Mouse (Mus musculus): Measurements from ENCODE around the gene C1galt1. TPM values are rescaled to one million over a fixed set of nuclear protein-coding genes. Genes with fewer than 3 reads are reported as not detected.

The C1galt1 gene
- polyA plus RNA-seq, 1 experiment from 2014 or later = 3.7 TPM

DNA sequence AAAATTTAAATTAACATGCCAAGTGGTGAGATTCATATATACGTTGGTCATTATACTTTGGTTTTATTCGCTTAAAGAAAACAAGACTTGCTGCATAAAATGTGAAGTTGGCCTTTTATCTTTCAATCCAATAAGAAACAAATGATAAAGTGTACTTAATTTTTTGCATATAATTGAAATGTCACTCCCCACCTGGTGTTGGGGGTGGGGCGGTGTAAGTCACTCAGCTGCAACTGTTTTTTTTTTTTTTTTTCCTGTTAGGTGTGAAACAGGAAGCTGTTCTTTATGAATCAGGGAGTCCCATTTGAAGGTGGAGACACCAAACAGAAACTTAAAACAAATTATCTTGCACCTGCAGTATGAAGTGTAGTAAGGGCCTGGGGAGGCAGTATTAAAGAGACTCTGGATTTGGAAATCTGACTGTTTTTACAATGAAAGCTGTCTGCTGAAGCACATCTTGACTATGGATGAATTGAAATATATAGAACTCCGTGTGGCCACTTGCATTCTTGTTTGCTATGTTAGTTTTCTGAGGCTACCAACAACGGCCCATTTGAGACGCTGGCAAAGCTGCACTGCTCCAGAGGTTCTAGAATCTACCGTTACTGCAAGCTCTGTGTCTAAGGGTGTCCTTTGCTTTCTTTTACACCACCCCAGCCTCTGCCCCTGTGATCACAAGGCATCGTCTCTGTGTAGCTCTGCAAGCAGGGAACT lies 2.2 kb downstream of the C1galt1 start:
- H3K27ac ChIP-seq = no peak overlapping the region
- no peak overlapping the region for H3K4me3 ChIP-seq
- 79% methylated on average over 8 of the region's 8 CpGs for WGBS
- H3K9me3 ChIP-seq = no peaks in the 10 kb centered on the region
- no peak overlapping the region for H3K9ac ChIP-seq
- H3K4me1 ChIP-seq = peaks cover 12% of the 10 kb centered on the region
- no peaks in the 10 kb centered on the region for H3K36me3 ChIP-seq
- ATAC-seq (ENCODE audit: insufficient number of reproducible peaks, insufficient read depth, low FRiP score, low TSS enrichment) = no peak
- H3K27me3 ChIP-seq = no peaks in the 10 kb centered on the region
- H3K4me2 ChIP-seq (replicated peaks) = peak overlapping the region; percentile 7; the same call in 1 of the 2 replicates

DNA sequence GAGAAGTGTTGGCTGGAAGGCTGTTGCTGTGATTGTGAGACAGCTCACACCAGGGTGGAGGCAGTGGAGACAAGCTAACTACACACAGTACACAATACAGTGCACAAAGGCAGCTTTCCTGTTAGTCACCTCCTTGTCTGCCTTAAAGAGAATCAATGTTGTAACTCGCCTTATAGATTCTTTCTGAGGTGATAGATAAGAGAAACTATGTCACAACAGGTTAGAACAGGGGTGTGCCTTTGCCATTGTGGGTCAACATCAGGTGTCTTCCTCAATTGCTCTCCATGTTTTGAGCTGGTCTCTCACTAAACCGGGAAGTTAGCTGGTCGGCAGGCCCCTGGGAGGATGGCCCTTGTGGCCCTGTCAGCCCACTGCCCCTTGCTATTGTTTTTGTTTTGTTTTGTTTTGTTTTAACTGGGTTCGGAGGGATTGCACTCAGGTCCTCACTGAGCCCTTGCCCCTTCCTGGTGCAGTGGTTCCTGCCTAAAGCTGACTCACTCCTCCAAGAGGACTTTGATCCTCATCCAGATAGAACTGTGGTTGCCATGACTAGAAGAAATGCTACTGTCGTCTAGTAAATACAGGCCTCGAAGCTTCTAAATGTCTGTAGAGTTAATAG lies 3.4 kb downstream of the C1galt1 start:
- WGBS = 71% methylated on average over 6 of the region's 6 CpGs
- H3K4me1 ChIP-seq = peaks cover 12% of the 10 kb centered on the region
- H3K4me2 ChIP-seq (replicated peaks) = no peak overlapping the region
- H3K27ac ChIP-seq = no peak overlapping the region
- H3K9ac ChIP-seq = no peak overlapping the region
- no peak overlapping the region for H3K4me3 ChIP-seq
- H3K27me3 ChIP-seq = no peaks in the 10 kb centered on the region
- no peak for ATAC-seq (ENCODE audit: insufficient number of reproducible peaks, insufficient read depth, low FRiP score, low TSS enrichment)
- H3K36me3 ChIP-seq = no peaks in the 10 kb centered on the region
- no peaks in the 10 kb centered on the region for H3K9me3 ChIP-seq

DNA sequence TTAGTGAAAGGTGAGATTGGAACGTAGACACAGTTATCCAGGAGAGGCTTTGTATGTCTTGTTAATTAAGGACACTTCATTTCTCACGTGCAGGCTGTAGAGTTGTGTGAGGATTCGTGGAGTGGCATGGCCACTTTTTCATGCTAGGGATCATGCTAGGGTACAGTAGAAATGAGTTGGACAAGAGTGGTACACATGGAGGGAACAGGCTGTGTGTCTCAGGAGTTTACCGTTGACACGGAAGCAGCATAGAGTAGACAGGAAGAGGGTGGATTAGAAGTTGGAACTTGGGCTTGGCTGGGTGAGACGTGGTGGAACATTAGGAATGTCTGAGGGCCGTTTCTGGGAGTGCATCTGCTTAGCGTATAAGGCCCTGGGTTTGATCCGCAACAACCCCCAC lies 4.1 kb downstream of the C1galt1 start:
- Histone ChIP-seq H3K4me2 (replicated peaks) (no peak overlapping the region), H3K4me1 (peaks cover 12% of the 10 kb centered on the region), H3K36me3 (no peaks in the 10 kb centered on the region), H3K27ac (no peak overlapping the region), H3K9ac (no peak overlapping the region), H3K9me3 (no peaks in the 10 kb centered on the region), H3K4me3 (no peak overlapping the region), H3K27me3 (no peaks in the 10 kb centered on the region)
- no peak for ATAC-seq (ENCODE audit: insufficient number of reproducible peaks, insufficient read depth, low FRiP score, low TSS enrichment)
- WGBS = 83% methylated on average over 9 of the region's 9 CpGs

DNA sequence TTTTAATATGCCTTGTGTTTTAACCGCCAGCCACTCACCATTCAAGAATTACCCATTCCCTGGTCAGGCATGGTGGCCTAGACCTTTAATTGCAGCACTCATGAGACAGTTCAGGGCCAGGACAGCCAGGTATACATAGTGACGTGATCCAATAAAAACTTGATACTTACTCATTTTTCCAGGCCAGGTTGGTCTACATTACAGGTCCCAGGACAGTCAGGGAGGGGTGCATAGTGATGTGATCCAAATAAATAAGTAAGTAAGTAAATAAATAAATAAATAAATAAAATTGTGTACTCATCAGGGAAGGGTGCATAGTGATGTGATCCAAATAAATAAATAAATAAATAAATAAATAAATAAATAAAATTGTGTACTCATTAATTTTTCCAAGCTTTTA lies 6.4 kb downstream of the C1galt1 start:
- H3K4me2 ChIP-seq (replicated peaks) = no peak overlapping the region
- H3K9me3 ChIP-seq = no peaks in the 10 kb centered on the region
- H3K9ac ChIP-seq = no peak overlapping the region
- H3K27me3 ChIP-seq = no peaks in the 10 kb centered on the region
- no peaks in the 10 kb centered on the region for H3K36me3 ChIP-seq
- no peak overlapping the region for H3K27ac ChIP-seq
- WGBS = 87% methylated on average over 2 of the region's 2 CpGs
- no peak overlapping the region for H3K4me3 ChIP-seq
- H3K4me1 ChIP-seq = peaks cover 12% of the 10 kb centered on the region
- no peak for ATAC-seq (ENCODE audit: insufficient number of reproducible peaks, insufficient read depth, low FRiP score, low TSS enrichment)

DNA sequence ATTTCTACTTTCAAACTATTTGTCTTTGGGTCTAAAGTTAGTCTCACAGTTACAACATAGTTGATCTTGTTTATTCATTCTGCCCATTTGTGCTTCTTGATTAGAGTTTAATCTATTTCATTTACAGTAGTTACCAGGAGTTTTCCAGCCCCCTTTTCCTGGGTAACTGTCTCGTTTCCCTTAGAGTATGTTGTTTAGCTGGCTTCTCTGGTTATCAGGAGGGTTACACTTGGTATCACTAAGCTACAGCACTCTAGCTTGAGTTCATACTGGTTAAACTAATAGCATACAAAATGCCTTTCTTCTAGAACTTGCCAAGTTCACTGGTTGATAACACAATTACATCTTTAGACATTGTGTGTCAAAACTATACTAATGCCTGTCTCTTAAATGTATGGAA lies 8.3 kb downstream of the C1galt1 start:
- ATAC-seq (ENCODE audit: insufficient number of reproducible peaks, insufficient read depth, low FRiP score, low TSS enrichment) = no peak
- Histone ChIP-seq H3K27me3 (no peaks in the 10 kb centered on the region), H3K4me1 (peaks cover 4% of the 10 kb centered on the region; the same call in 1 of the 2 replicates), H3K4me3 (no peak overlapping the region), H3K36me3 (no peaks in the 10 kb centered on the region), H3K9me3 (no peaks in the 10 kb centered on the region), H3K27ac (no peak overlapping the region), H3K4me2 (replicated peaks) (no peak overlapping the region), H3K9ac (no peak overlapping the region)
- 48% methylated on average over 1 of the region's 1 CpGs for WGBS

DNA sequence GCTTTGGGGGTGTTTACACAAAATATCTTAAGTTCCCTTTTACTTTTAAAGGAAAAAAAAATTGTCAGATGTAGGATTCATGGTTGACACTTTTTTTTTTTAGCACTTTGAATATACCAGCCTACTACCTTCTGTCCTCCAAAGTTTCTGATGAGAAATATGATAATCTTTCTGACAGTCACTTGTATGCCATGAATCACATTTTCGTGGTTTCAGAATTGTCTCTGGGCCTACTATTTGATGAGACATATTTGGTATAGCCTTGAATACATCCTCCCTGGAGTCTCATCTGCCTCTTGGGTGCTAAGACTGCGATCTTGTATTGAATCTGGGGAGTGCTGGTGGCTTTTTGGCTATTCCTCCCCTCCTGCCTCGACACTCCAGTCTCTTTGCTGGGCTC lies 8.8 kb downstream of the C1galt1 start:
- H3K27ac ChIP-seq = no peak overlapping the region
- 0 out of 2 replicates have a peak, but pooled peaks cover 3% of the 10 kb centered on the region for H3K4me1 ChIP-seq
- H3K27me3 ChIP-seq = no peaks in the 10 kb centered on the region
- no peak overlapping the region for H3K4me3 ChIP-seq
- ATAC-seq (ENCODE audit: insufficient number of reproducible peaks, insufficient read depth, low FRiP score, low TSS enrichment) = no peak
- no peaks in the 10 kb centered on the region for H3K36me3 ChIP-seq
- 74% methylated on average over 3 of the region's 3 CpGs for WGBS
- no peak overlapping the region for H3K4me2 ChIP-seq (replicated peaks)
- H3K9ac ChIP-seq = no peak overlapping the region
- H3K9me3 ChIP-seq = no peaks in the 10 kb centered on the region

DNA sequence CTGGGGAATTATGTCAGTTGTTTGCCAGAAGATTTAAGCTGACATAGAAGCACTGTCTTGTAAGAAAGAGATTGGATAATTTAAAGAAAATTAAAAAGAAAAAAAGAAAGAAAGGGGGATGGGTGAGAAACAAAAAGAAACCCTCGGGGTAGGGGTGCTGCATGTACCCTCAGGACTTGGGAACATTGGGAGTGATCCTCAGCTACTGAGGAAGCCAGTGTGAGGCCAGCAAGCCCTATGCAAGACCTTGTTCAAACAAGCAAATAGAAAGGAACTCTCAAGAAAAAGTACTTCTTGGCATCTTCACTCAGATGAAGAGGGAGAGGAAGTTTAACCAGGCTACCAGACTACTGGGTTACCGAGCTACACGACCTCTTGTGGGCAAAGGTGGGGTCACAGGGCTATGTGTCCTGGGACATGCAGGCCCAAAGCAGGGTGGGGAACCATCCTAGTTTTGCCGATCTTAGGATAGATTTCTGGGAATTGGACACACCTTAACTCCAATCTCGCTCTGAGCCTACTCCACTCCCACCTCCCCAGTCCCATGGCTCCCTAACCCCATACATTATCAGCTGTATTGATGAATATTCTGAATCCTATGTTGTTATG lies 12.1 kb downstream of the C1galt1 start:
- H3K27me3 ChIP-seq = no peaks in the 10 kb centered on the region
- H3K36me3 ChIP-seq = no peaks in the 10 kb centered on the region
- H3K9me3 ChIP-seq = no peaks in the 10 kb centered on the region
- H3K9ac ChIP-seq = no peak overlapping the region
- H3K4me1 ChIP-seq = 0 out of 2 replicates have a peak, but pooled peaks cover 3% of the 10 kb centered on the region
- no peak overlapping the region for H3K4me2 ChIP-seq (replicated peaks)
- H3K4me3 ChIP-seq = no peak overlapping the region
- WGBS = 67% methylated on average over 5 of the region's 5 CpGs
- no peak for ATAC-seq (ENCODE audit: insufficient number of reproducible peaks, insufficient read depth, low FRiP score, low TSS enrichment)
- no peak overlapping the region for H3K27ac ChIP-seq

DNA sequence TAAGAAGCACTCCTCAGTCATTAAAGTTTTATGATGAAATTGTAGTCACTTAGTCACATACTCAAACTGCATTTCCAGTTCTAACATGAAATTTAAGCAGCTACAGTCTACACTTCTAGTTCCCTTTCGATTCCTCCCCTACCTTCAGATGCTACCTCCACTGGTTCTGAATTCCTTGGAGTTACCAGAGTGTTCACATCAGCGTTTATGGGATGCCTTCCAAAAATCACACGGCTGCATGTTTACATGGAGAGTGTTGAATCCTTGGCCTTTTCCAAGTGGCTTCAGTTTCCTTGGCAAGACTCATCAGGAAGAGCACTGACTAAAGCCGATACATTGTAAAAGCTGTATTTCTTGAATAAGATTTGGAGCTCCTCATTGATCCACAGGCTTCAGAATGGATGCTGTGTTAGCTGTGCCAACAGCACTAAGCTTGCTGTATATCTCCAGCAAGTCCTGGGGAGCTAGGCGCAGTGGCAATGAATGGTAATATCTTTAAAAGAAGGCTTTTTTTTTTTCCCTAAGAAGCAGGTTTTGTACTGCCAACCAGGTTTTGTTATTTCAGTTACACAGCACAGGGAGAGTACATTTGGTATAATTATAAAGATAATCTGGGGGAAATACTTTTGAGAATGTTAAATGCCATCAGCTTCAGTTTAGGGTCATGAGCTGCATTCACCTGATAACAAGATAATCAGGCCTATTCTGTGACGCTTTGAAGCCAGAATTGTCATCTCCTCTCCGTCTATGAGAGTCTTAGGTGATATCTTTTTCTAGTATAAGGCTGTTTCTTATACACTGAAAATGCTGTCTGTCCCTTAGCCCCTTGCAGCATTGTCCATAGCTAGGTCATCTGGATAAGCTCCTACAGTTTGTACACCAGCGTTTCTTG lies 13.0 kb downstream of the C1galt1 start:
- WGBS = 83% methylated on average over 8 of the region's 8 CpGs
- ATAC-seq (ENCODE audit: insufficient number of reproducible peaks, insufficient read depth, low FRiP score, low TSS enrichment) = no peak
- no peak overlapping the region for H3K27ac ChIP-seq
- H3K4me3 ChIP-seq = no peak overlapping the region
- no peaks in the 10 kb centered on the region for H3K36me3 ChIP-seq
- H3K4me1 ChIP-seq = 0 out of 2 replicates have a peak, but pooled peaks cover 3% of the 10 kb centered on the region
- H3K9me3 ChIP-seq = no peaks in the 10 kb centered on the region
- no peaks in the 10 kb centered on the region for H3K27me3 ChIP-seq
- H3K9ac ChIP-seq = no peak overlapping the region
- H3K4me2 ChIP-seq (replicated peaks) = no peak overlapping the region

DNA sequence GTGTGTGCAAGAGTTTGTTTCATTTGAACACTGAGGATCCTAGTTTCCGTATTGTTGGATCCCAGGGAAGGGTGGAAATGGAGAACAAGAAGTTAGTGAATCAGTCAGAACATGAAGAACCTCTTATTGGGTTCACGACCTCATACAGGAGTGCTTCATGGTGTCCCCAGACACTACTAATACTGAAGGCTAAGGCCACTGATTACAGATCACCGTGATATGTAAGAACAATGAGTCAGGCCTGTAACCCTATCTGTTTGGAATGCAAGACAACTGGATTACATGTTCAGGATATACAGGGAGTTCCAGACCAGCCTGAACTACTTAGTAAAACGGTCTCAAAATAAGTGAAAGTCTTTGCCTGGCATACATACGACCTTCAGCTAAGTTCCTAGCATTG lies 13.9 kb downstream of the C1galt1 start:
- no peak overlapping the region for H3K27ac ChIP-seq
- H3K9me3 ChIP-seq = no peaks in the 10 kb centered on the region
- 53% methylated on average over 5 of the region's 5 CpGs for WGBS
- H3K9ac ChIP-seq = no peak overlapping the region
- H3K36me3 ChIP-seq = no peaks in the 10 kb centered on the region
- H3K27me3 ChIP-seq = no peaks in the 10 kb centered on the region
- H3K4me2 ChIP-seq (replicated peaks) = no peak overlapping the region
- H3K4me3 ChIP-seq = no peak overlapping the region
- 0 out of 2 replicates have a peak, but pooled peaks cover 3% of the 10 kb centered on the region for H3K4me1 ChIP-seq
- ATAC-seq (ENCODE audit: insufficient number of reproducible peaks, insufficient read depth, low FRiP score, low TSS enrichment) = no peak

DNA sequence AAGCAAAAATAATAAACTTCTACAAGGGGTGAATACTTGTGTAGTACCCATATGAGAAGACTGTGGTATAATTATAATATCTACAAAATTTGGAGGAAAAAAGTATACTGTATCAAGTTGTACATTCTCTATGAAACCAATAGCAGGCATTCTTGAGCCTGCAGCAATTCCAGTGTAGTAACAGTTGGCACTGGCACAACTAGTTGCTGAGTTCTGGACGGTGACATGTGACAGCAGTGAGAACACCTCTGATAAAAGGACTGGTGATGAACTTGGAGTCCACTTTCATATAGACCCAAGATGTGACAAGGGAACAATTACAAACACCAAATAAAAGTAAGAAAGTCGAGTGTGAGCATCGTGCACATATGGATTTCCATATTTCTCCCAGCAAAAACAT lies 14.5 kb downstream of the C1galt1 start:
- Histone ChIP-seq H3K36me3 (no peaks in the 10 kb centered on the region), H3K4me3 (no peak overlapping the region), H3K27ac (no peak overlapping the region), H3K9ac (no peak overlapping the region), H3K27me3 (no peaks in the 10 kb centered on the region), H3K9me3 (no peaks in the 10 kb centered on the region), H3K4me1 (0 out of 2 replicates have a peak, but pooled peaks cover 3% of the 10 kb centered on the region), H3K4me2 (replicated peaks) (no peak overlapping the region)
- no peak for ATAC-seq (ENCODE audit: insufficient number of reproducible peaks, insufficient read depth, low FRiP score, low TSS enrichment)
- 88% methylated on average over 3 of the region's 3 CpGs for WGBS

DNA sequence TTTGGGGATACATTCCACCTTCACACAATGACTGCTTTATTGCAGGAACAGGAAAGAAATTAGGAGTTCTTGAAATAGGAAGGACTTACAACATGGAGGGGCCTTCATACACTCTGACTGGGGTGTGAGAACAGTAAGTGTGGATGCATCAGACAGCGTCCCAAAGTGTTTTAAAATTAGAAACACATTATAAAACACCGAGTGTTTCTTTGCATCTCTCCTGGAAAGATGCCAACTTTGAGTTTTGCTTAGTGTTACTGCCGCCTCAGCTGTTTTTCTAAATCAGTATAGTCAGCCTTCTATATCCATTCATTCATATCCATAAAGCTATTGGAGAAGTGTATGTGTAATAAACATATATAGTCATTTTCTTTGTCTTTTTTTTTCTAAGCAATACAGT lies 16.4 kb downstream of the C1galt1 start:
- no peaks in the 10 kb centered on the region for H3K36me3 ChIP-seq
- no peak overlapping the region for H3K4me2 ChIP-seq (replicated peaks)
- ATAC-seq (ENCODE audit: insufficient number of reproducible peaks, insufficient read depth, low FRiP score, low TSS enrichment) = no peak
- no peak overlapping the region for H3K4me3 ChIP-seq
- WGBS = 55% methylated on average over 3 of the region's 3 CpGs
- H3K4me1 ChIP-seq = 0 out of 2 replicates have a peak, but pooled peaks cover 3% of the 10 kb centered on the region
- H3K9me3 ChIP-seq = no peaks in the 10 kb centered on the region
- no peak overlapping the region for H3K9ac ChIP-seq
- H3K27ac ChIP-seq = no peak overlapping the region
- no peaks in the 10 kb centered on the region for H3K27me3 ChIP-seq
